Comparison of ENCODE assay signal across 35 mouse cellular contexts in the genomic region with DNA sequence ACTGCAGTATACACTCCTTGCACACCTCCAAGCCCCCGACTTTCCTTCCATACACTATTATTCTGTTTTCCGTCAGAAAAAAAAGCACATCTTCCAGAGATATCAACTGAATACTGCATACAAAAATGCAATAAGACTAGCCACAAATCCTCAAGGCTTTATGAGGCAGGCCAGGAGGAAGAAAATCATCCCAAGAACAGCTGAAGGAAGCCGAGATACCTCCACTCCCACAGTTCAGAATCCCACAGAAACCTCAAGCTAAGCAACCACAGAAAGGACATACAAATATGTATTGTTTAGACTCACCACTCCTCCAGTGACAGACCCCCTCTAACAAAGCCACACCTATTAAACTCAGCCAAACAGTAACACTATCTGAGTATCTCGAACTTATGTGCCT.
"Had no signal": no experiment of that assay in that cellular context is flagged by ENCODE, and none has a peak within 500 bp of the region (broad histone marks: within the 10 kb centered on the region; RNA-seq: fewer than 3 reads in every experiment).

No protein-coding gene starts in this region.

- H3K27me3 ChIP-seq: heart, embryonic 12.5 days; heart, embryonic 13.5 days; heart, embryonic 15.5 days; hindbrain, embryonic 12.5 days; hindbrain, embryonic 13.5 days; hindbrain, embryonic 15.5 days; intestine, embryonic 15.5 days; kidney, embryonic 15.5 days had no signal

- H3K4me3 ChIP-seq: heart, embryonic 12.5 days; heart, embryonic 13.5 days; heart, embryonic 15.5 days; hindbrain, embryonic 10.5 days; hindbrain, embryonic 12.5 days; hindbrain, embryonic 13.5 days; hindbrain, embryonic 15.5 days; intestine, embryonic 15.5 days; kidney, embryonic 15.5 days; layer of hippocampus, adult 2 months; left cerebral cortex, adult 2 months had no signal

- H3K9me3 ChIP-seq: heart, embryonic 12.5 days; heart, embryonic 13.5 days; heart, embryonic 15.5 days; hindbrain, embryonic 10.5 days; hindbrain, embryonic 12.5 days; hindbrain, embryonic 13.5 days; hindbrain, embryonic 15.5 days; intestine, embryonic 15.5 days; kidney, embryonic 15.5 days had no signal

- H3K36me3 ChIP-seq: heart, embryonic 12.5 days; heart, embryonic 13.5 days; heart, embryonic 15.5 days; hindbrain, embryonic 10.5 days; hindbrain, embryonic 12.5 days; hindbrain, embryonic 13.5 days; hindbrain, embryonic 15.5 days; intestine, embryonic 15.5 days; kidney, embryonic 15.5 days had no signal

- DNase-seq: heart, postnatal 10 days; heart, postnatal 14 days; heart, postnatal 36 days; heart, postnatal 4 days; kidney, adult 11 months; kidney, adult 18-20 months; kidney, adult 2 months; kidney, adult 8-10 months; kidney, adult 9 months; kidney, postnatal 10 days; kidney, postnatal 14 days; kidney, postnatal 25 days; kidney, postnatal 36 days; kidney, postnatal 4 days; layer of hippocampus, adult 9-11 months; layer of hippocampus, postnatal 36 days had no signal

- ATAC-seq: hindbrain, embryonic 16.5 days; hindbrain, postnatal 0 days; inflammation-experienced regulatory T-cells, adult 6 months; intestine, embryonic 15.5 days; intestine, embryonic 16.5 days; intestine, postnatal 0 days had no signal

- H3K9ac ChIP-seq: heart, embryonic 12.5 days; heart, embryonic 13.5 days; heart, embryonic 15.5 days; hindbrain, embryonic 12.5 days; hindbrain, embryonic 13.5 days; hindbrain, embryonic 14.5 days; hindbrain, embryonic 15.5 days; intestine, embryonic 15.5 days; kidney, embryonic 15.5 days had no signal

- H3K4me2 ChIP-seq: heart, embryonic 11.5 days; heart, embryonic 12.5 days; heart, embryonic 13.5 days; heart, embryonic 15.5 days; hindbrain, embryonic 12.5 days; hindbrain, embryonic 13.5 days; hindbrain, embryonic 14.5 days; hindbrain, embryonic 15.5 days; intestine, embryonic 15.5 days; kidney, embryonic 15.5 days had no signal

- H3K27ac ChIP-seq: heart, embryonic 13.5 days; heart, embryonic 15.5 days; hindbrain, embryonic 10.5 days; hindbrain, embryonic 12.5 days; hindbrain, embryonic 13.5 days; hindbrain, embryonic 14.5 days; hindbrain, embryonic 15.5 days; hindbrain, postnatal 0 days; intestine, embryonic 15.5 days; kidney, embryonic 15.5 days; kidney, postnatal 0 days; layer of hippocampus, adult 2 months; left cerebral cortex, adult 2 months had no signal

- H3K4me1 ChIP-seq: heart, embryonic 12.5 days; heart, embryonic 13.5 days; heart, embryonic 15.5 days; hindbrain, embryonic 10.5 days; hindbrain, embryonic 12.5 days; hindbrain, embryonic 13.5 days; hindbrain, embryonic 15.5 days; intestine, embryonic 15.5 days; kidney, embryonic 15.5 days had no signal
